Mouse (Mus musculus) heart, adult 2 months (tissue): Measurements from ENCODE around the gene Smarcd2. TPM values are rescaled to one million over a fixed set of nuclear protein-coding genes. Genes with fewer than 3 reads are reported as not detected.

Experiments
- DNase-seq, 2 experiments: peaks; one replicate each; pipeline ENCODE4 v3.0.0; 2021
- H3K27ac ChIP-seq: fragments of 200-600 bp; 2 replicates; pipeline ENCODE4 v1.8.1; 2022
- H3K27me3 ChIP-seq: fragments of 200-500 bp; 2 replicates; pipeline ENCODE4 v1.6.1; 2012; ENCODE audit warnings: mild to moderate bottlenecking, low read length, inconsistent platforms, mixed read lengths; ENCODE audit not compliant: control insufficient read depth, insufficient read depth
- H3K36me3 ChIP-seq: fragments of 200-500 bp; 2 replicates; pipeline ENCODE4 v1.6.1; 2012; ENCODE audit warnings: low read length, inconsistent platforms; ENCODE audit not compliant: control insufficient read depth, insufficient read depth
- H3K4me1 ChIP-seq: fragments of 200-500 bp; 2 replicates; pipeline ENCODE4 v1.6.1; 2011; ENCODE audit warnings: low read length; ENCODE audit not compliant: control insufficient read depth, insufficient read depth
- H3K4me3 ChIP-seq: fragments of 200-600 bp; 2 replicates; pipeline ENCODE4 v1.8.1; 2022
- H3K79me2 ChIP-seq: fragments of 200-500 bp; replicated peaks from 2 replicates; pipeline ENCODE4 v1.6.1; 2012; ENCODE audit warnings: mild to moderate bottlenecking, inconsistent platforms, low read length, moderate library complexity, mixed read lengths; ENCODE audit not compliant: control insufficient read depth, insufficient read depth
- H3K9ac ChIP-seq: fragments of 200-500 bp; 2 replicates; pipeline ENCODE4 v1.6.1; 2012; ENCODE audit warnings: low read depth, mild to moderate bottlenecking, control low read depth, inconsistent platforms, low read length, mixed read lengths
- CTCF ChIP-seq: fragments of 200-600 bp; IDR thresholded peaks from 2 replicates; pipeline ENCODE4 v1.8.1; 2022; ENCODE audit warnings: antibody characterized with exemption, mild to moderate bottlenecking, moderate library complexity
- EP300 ChIP-seq: fragments of 200-500 bp; IDR thresholded peaks from 2 replicates; pipeline ENCODE4 v1.6.1; 2011; ENCODE audit warnings: low read depth, low read length, control low read depth; ENCODE audit not compliant: insufficient read depth
- POLR2A ChIP-seq: fragments of 200-500 bp; IDR thresholded peaks from 2 replicates; pipeline ENCODE4 v1.6.1; 2011; ENCODE audit warnings: mild to moderate bottlenecking, low read depth, low read length, control low read depth; ENCODE audit not compliant: insufficient read depth
- WGBS: fragments of 180-500 bp; shearing (Covaris S2); methylation state at CpG from one replicate; pipeline ENCODE4 v1.1.7; 2018; 5-methylcytosine and 5-hydroxymethylcytosine counted together
- intact Hi-C: fragments of 180-260 bp; cut with DNase I; formaldehyde crosslinking; loops from one replicate; pipeline ENCODE4 v1.15.1; 2025
- polyA plus RNA-seq: library from polyadenylated mRNA; depleted of rRNA; stranded (reverse); fragments of >200 nt; gene quantifications from 2 replicates; pipeline ENCODE4 v1.2.3, GENCODE M21; 2012
- total RNA-seq, 2 experiments: library from RNA; stranded (reverse); gene quantifications; 2 replicates each; pipeline ENCODE4 v1.2.3; 2021

Smarcd2 gene
- total and polyA plus RNA-seq, 3 experiments: 16.6 to 39.2 (median 17.2) TPM

DNA sequence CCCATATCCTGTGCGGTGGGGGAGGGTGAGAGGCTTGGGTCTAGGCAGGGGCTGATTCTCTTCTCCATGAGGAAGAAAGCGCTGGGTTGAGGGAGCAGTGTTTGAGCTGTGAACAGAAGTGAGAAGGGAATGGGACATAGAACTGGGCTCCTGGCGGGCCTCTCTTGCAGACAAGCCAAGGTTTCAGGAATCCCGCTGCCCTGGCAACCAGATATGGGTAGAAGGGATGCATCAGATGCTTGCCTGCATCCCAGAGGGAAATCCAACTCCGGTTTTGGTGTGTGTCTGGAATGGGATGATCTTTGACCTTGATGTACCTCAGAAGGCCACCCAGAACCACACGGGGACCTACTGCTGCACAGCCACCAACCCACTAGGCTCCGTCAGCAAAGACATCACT lies 13.4 kb upstream of the Smarcd2 start:
- no peak overlapping the region for H3K27ac ChIP-seq
- no peaks in the 10 kb centered on the region for H3K36me3 ChIP-seq
- no peak overlapping the region for H3K4me3 ChIP-seq
- DNase-seq: no peak
- TF ChIP-seq CTCF (no peak), EP300 (no peak), POLR2A (no peak)
- no peaks in the 10 kb centered on the region for H3K4me1 ChIP-seq
- intact Hi-C loops: no loop called here
- no peaks in the 10 kb centered on the region for H3K27me3 ChIP-seq
- WGBS: 85% methylated on average over 7 of the region's 7 CpGs
- no peaks in the 10 kb centered on the region for H3K79me2 ChIP-seq
- no peak overlapping the region for H3K9ac ChIP-seq

DNA sequence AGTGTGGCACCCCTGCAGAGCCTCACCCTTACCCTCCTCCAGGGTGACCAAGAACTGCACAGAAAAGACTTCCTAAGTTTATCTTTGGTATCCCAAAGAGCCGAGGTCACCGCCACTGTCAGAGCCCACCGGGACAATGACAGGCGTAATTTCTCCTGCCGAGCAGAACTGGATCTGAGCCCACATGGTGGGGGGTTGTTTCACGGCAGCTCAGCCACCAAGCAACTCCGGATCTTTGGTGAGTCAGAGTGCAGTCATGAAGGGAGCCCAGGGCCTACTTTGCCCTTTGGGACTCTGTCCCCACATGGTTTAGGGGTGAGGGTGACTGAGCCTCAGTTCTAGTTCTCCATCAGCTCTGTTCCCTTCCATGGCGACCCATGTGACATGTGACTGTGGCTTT lies 11.4 kb upstream of the Smarcd2 start:
- intact Hi-C loops: no loop called here
- Histone ChIP-seq H3K27ac (no peak overlapping the region), H3K4me3 (no peak overlapping the region), H3K9ac (no peak overlapping the region), H3K79me2 (no peaks in the 10 kb centered on the region), H3K27me3 (no peaks in the 10 kb centered on the region), H3K4me1 (no peaks in the 10 kb centered on the region), H3K36me3 (no peaks in the 10 kb centered on the region)
- TF ChIP-seq POLR2A (no peak), CTCF (no peak), EP300 (no peak)
- WGBS: 54% methylated on average over 8 of the region's 8 CpGs
- DNase-seq: no peak

DNA sequence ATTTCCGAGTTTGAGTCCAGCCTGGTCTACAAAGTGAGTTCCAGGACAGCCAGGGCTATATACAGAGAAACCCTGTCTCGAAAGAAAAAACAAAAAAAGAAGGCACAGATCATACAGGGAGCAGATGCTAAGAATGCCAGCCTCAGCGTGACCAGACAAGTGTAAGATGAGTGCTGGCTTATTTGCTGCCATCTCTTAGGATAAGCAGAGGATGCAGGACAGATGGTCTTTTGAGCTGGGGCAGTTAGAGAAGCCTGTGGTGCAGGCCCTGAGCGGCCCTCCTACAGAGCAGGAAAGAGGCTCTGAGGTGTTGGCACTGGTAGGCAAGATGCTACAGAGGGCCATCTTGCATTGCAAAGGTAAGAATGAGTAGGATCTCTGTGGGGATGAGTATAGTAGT lies 10.6 kb upstream of the Smarcd2 start:
- Histone ChIP-seq H3K36me3 (no peaks in the 10 kb centered on the region), H3K79me2 (no peaks in the 10 kb centered on the region), H3K27ac (no peak overlapping the region), H3K4me1 (no peaks in the 10 kb centered on the region), H3K9ac (no peak overlapping the region), H3K4me3 (no peak overlapping the region), H3K27me3 (no peaks in the 10 kb centered on the region)
- TF ChIP-seq CTCF: no peak
- no peak for TF ChIP-seq POLR2A
- no peak for TF ChIP-seq EP300
- DNase-seq: no peak
- intact Hi-C loops: no loop called here
- WGBS: 80% methylated on average over 4 of the region's 4 CpGs

DNA sequence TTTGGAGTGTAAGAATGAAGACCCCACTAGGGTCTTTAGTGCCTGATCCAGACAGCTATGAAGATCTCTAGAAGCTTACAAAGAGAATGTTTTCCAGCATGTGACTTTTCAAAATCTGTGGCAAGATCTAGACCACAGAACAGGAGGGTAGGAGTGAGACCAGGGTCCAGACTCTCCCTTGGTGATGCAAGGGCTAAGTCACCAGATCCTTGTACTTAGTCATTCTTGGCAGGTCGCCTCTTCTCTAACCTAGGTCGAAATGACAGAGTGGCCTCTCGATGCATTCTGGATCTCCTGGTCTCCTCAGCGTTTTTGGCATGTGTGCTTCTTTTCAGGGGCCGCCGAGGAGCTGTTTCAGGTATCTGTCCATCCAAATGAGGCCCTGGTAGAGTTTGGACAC lies 9.7 kb upstream of the Smarcd2 start:
- Histone ChIP-seq H3K79me2 (no peaks in the 10 kb centered on the region), H3K9ac (no peak overlapping the region), H3K27me3 (no peaks in the 10 kb centered on the region), H3K4me1 (no peaks in the 10 kb centered on the region), H3K4me3 (no peak overlapping the region), H3K27ac (no peak overlapping the region), H3K36me3 (no peaks in the 10 kb centered on the region)
- no peak for TF ChIP-seq EP300
- TF ChIP-seq CTCF: no peak
- no peak for TF ChIP-seq POLR2A
- WGBS: 77% methylated on average over 6 of the region's 6 CpGs
- DNase-seq: no peak
- intact Hi-C loops: no loop called here

DNA sequence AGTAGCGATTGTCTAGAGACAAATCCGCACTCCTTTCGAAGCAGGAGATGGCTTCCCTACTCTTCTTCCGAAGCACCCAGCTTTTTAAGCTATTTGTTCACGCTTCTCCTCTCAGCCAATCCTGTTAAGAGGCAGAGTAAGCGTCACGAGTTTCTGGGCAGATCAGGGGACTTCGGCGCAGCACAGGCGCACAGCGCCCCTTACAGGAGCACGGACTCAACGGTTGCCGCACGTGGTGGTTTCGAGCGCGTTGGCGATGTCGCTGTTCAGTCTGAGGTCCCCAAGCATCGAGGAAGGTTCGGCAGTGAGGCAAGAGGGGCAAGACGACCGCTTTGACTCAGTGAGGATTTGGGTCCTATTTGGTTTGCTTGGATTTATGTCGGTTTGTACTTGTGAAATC lies 3.7 kb upstream of the Smarcd2 start, which contains the start of gene Tcam1:
TSS of gene Tcam1 (plus strand) at position 219 of the 400 bp plus-strand sequence.
- H3K36me3 ChIP-seq: no peaks in the 10 kb centered on the region
- H3K79me2 ChIP-seq: no peaks in the 10 kb centered on the region
- intact Hi-C loops: loop anchor here (10.0 kb wide), 1 partner anchor 508 kb away; the partner anchor contains the start of genes Cep95 and Ddx5
- no peak for TF ChIP-seq POLR2A
- TF ChIP-seq EP300: peak; percentile 54; the same call in 1 of the 2 replicates
- TF ChIP-seq CTCF: peak; percentile 89
- no peaks in the 10 kb centered on the region for H3K27me3 ChIP-seq
- H3K27ac ChIP-seq: no peak within 1 kb of the TSS
- H3K4me1 ChIP-seq: peaks cover 8% of the 10 kb centered on the region
- WGBS: 5% methylated on average over 25 of the region's 25 CpGs
- peak within 1 kb of the TSS; percentile 37; the same call in 1 of the 2 replicates for H3K9ac ChIP-seq
- no peak within 1 kb of the TSS for H3K4me3 ChIP-seq
- DNase-seq: peak; percentile 91 to 94

DNA sequence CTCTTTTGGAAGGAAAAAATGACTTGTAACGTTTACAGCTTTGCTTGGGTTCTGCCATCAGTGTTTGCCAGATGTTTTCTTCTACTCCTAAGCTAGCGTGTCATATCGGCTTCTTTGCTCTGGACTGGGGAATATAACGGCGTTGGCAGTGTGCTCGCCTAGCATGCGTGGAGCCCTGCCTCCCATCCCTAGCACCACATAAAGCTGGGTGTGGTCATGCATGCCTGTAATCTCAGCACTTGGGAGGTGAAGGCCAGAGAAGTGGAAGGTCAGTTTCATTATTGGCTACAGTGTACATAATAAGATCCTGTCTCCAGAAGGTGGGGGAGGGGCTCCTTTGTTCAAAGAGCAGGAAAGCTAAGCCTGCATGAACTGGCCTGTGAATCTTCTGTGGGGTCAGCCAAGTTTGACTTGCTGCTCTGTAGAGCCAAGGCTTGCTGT lies 2.2 kb upstream of the Smarcd2 start:
- no peak for DNase-seq
- H3K27me3 ChIP-seq: no peaks in the 10 kb centered on the region
- no peak for TF ChIP-seq EP300
- TF ChIP-seq POLR2A: no peak
- no peak for TF ChIP-seq CTCF
- H3K4me1 ChIP-seq: peaks cover 13% of the 10 kb centered on the region
- no peak overlapping the region for H3K9ac ChIP-seq
- H3K79me2 ChIP-seq: no peaks in the 10 kb centered on the region; the same call in 1 of the 2 replicates
- WGBS: 58% methylated on average over 7 of the region's 7 CpGs
- intact Hi-C loops: loop anchor here (5.0 to 10.0 kb wide), 2 partner anchors 337 to 510 kb away; partner anchors contain the start of genes Cep95, Ddx5 and Tex2
- H3K27ac ChIP-seq: no peak overlapping the region
- peaks cover 3% of the 10 kb centered on the region; the same call in 1 of the 2 replicates for H3K36me3 ChIP-seq
- no peak overlapping the region for H3K4me3 ChIP-seq
